Mouse (Mus musculus) liver, postnatal 0 days (tissue): Measurements from ENCODE around the gene Gpr87.

Experiments
- CTCF ChIP-seq: sonication (generic); IDR thresholded peaks from 2 replicates; pipeline ENCODE4 v1.5.1; 2016; ENCODE audit warnings: antibody characterized with exemption, low read depth
- EP300 ChIP-seq: IDR thresholded peaks from 2 replicates; pipeline ENCODE4 v1.6.1; 2016; ENCODE audit warnings: antibody characterized with exemption, low read depth, mild to moderate bottlenecking

DNA sequence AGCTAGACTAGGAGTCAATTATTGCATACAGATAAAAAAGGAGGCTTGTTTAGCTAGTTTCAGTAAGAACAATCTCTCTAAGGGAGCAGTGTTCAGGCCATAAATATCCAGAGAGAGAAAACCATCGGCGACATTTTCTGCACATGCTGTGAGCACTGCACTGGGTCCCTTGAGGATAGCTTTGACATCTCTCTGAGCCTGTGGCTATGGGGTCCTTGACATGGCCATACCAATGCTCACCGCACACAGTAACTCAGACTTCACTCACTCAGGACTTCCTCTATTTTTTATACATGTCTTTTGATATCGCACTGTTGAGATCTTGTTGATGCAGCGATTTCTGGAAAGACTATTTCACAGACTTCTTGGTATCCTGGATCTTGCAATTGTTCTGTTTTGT lies 37.9 kb downstream of the Gpr87 start:
- TF ChIP-seq CTCF (no peak), EP300 (no peak)
